Mouse (Mus musculus) monocyte, adult 5-6 weeks (primary cell): ENCODE results near the gene Cd72. TPM values are rescaled to one million over a fixed set of nuclear protein-coding genes. Genes with fewer than 3 reads are reported as not detected.
A peak's percentile ranks its signal among the peaks of the same experiment; 100 is the strongest.

Experiments used
- ATAC-seq: fragments of 153-309, 156-312 bp; replicated peaks from 2 replicates; pipeline ENCODE4 v1.8.0; 2017; ENCODE audit warnings: mild to moderate bottlenecking; ENCODE audit not compliant: low TSS enrichment, insufficient number of reproducible peaks, severe bottlenecking, poor library complexity, low FRiP score
- total RNA-seq: library from RNA; stranded (forward); fragments of 200-1000, 200-491, 200-594 nt; gene quantifications from 3 replicates; pipeline ENCODE4 v1.2.3, GENCODE M21; 2017

Gene Cd72
- total RNA-seq, 1 experiment from 2014 or later = 108 TPM

DNA sequence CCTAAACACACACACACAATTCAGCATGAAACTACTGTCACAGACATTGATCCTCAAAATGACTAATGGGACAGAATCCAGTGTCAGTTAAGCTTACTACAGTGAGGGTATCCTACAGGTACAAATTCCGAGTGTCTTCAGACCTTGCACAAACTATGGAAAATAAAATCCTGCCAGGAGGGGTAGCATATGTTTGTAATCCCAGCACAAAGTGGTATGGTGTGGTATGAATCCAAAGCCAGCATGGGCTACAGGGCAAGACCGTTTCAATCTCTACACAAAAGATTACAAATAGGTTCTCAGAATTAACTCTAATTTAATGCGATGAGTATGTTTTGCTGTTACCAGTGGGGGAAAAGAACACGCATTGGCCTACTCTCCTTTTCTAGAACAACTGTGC is 12.8 kb downstream of the Cd72 start, which contains the start of gene Tesk1:
TSS of gene Tesk1 (plus strand) at position 301 of the 400 bp plus-strand sequence.
- no peak for ATAC-seq

- ATAC-seq = no peak
Measured at GRCm38 (mm10) chr4:43432832-43433231, 21.6 kb downstream of the Cd72 start.

GRCm38 (mm10) chr4:43431690-43432089 is 22.7 kb downstream of the Cd72 start:
- ATAC-seq = 0 out of 2 replicates have a peak, but pooled peaks have one; percentile 59

DNA sequence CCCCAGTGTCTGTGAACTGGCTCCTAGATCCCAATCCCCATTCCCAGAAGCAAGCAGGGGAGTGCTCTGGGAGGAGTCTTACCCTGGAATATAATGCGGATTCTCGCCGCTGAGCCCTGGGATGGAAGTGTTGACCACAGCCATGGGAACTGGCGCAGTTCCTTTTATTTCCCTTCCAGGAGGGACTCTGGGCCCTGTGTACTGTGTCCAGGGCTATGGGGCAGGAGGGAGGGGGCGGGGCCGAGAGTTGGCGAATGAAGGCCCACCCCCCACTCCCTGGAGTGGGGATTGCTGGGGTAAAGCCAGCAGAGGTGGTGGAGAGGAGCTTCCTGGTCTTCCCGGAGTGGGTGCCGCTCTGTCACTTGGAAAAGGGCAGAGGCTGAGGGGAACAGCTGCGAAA is 25.5 kb downstream of the Cd72 start, which contains the start of gene Fam166b:
TSS of gene Fam166b (minus strand) at position 189 of the 400 bp plus-strand sequence.
- no peak for ATAC-seq

- no peak for ATAC-seq
Measured at GRCm38 (mm10) chr4:43428180-43428861, 26.1 kb downstream of the Cd72 start.

- 0 out of 2 replicates have a peak, but pooled peaks have one; percentile 11 for ATAC-seq
Measured at GRCm38 (mm10) chr4:43427501-43428179, 26.8 kb downstream of the Cd72 start.

DNA sequence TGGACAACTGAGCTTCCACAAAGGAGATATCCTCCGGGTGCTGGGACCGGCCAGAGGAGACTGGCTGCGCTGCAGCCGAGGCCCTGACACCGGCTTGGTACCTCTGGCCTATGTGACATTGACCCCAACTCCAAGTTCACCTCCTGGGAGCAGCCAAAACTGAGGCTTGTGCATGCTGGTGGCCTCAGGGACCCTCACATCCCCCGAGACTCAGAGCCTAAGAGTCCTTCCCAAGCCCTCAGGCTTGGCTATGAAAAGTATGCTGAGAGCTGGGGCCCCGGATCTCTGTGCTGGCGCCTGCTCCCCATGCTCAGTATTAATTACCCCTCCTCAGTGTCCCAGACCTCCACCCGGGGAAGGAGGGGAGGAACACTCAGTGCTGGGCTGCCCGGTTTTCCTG is 27.9 kb downstream of the Cd72 start:
- ATAC-seq = no peak

GRCm38 (mm10) chr4:43425648-43426380 is 28.6 kb downstream of the Cd72 start:
- ATAC-seq = no peak

GRCm38 (mm10) chr4:43425197-43425596 is 29.2 kb downstream of the Cd72 start:
- no peak for ATAC-seq

DNA sequence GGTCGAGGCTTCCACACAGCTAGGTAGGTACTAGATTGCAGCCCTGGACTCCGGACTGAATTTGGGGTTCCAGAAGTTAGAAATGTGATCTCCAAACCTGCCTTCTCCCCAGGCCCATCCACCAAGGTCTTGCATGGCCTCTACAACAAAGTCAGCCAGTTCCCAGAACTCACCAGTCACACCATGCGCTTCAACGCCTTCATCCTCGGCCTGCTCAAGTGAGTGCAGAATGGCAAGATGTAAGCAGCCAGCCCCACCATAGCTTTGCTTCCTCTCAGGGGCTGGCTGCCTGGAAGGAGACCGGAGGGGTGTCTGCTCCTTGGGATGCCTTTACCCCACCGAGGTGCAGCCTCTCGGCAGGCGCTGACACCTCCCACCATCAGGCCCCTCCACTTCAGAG is 30.4 kb downstream of the Cd72 start:
- ATAC-seq = no peak

- ATAC-seq = no peak
Measured at GRCm38 (mm10) chr4:43423267-43423934, 31.0 kb downstream of the Cd72 start.

- ATAC-seq = no peak
Measured at GRCm38 (mm10) chr4:43421632-43422240, 32.7 kb downstream of the Cd72 start.

GRCm38 (mm10) chr4:43420305-43420704 is 34.1 kb downstream of the Cd72 start:
- peak; percentile 64; the same call in 1 of the 2 replicates for ATAC-seq

DNA sequence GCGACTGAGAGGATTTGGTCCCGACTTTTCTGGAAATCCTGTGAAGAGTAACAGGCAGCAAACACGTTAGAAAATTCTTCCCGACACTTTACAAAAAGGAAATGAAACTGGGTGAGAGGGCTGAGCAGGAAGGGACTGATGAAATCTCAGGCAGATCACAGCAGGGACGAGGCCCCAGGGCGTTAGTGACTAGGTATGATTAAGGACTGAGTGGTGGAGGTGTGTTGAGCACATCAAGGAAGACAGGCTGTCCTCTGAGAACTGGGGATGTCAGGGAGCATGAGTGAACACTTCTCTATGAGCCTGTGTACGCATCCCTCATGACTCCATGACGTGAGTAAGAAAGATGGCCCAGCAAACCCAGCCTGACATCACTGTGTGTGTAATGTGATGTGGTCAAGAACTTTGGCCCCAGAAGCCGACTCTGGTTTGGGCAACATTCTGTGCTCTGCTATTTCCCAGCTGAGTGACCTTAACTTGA is 34.6 kb downstream of the Cd72 start:
- ATAC-seq = peak; percentile 45; the same call in 1 of the 2 replicates

- ATAC-seq = no peak
Measured at GRCm38 (mm10) chr4:43418973-43419656, 35.3 kb downstream of the Cd72 start.

DNA sequence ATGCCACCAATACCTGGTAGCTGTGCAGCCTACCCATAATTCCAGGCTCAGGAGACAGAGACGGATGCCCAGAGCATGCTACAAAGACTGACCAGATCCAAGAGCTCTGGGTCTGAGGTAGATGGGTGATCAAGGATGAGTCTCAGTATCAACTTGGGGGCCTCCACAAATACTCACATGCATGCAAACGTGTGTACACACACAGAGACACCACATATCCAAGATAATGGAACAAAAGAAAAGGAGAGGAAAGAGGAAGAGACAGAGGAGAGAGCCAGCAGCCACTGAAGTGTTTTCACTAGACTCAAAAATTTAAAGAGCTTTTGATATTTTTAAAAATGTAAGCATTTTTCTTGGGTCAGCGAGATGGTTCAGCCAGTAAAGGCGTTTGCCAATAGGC is 36.0 kb downstream of the Cd72 start:
- no peak for ATAC-seq

DNA sequence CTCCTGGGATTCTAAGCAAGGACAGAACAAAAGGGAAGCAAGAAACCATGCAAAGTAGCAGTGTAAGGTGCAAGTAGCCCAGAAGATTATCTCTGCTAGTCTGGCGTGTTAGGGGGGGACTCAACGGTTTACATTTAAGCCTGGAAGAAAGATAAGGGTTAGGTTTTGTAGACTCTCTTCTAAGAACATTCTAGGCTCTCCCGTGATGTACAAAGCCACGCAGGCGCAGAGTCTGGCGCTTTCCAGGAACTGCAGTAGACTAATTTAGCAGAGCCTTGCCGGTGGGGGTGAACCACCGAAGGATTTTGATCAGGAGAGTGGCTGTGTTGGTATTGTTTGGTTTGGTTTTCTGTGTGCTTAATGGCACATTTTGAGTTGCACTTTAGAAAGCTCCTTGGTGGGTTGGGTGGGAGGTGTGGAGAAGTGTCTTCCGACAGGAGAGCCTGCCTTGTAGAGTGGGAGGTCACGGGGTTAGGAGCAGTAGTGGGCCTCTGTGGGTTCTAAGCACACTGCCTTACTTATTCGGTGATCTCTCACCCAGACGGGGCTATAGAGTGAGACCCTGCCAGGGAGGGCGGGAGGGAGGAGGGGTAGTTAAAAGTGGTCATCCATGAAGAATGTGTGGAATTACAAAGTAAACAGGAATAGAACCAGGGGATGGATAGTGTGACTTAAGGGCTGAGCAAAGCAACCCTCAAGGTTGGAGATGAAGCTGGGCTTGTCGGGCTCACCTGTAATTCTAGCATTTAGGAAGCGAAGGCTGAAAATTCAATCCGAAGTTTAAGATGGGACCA is 37.0 kb downstream of the Cd72 start:
- ATAC-seq = no peak
